Mouse (Mus musculus) mesoderm, embryonic 11.5 days (tissue): ENCODE measurements around the gene Pkd1.

ENCODE experiments used
- DNase-seq: peaks from one replicate; pipeline ENCODE4 v3.0.0-alpha.2; 2012; ENCODE audit warnings: low read depth, low spot score

The Pkd1 gene

GRCm38 (mm10) chr17:24608370-24608769 is 58.7 kb downstream of the Pkd1 start:
- DNase-seq: no peak

GRCm38 (mm10) chr17:24608874-24609273 is 59.2 kb downstream of the Pkd1 start:
- no peak for DNase-seq

GRCm38 (mm10) chr17:24610711-24611110 is 61.1 kb downstream of the Pkd1 start:
- DNase-seq: no peak

GRCm38 (mm10) chr17:24617561-24618194 is 68.0 kb downstream of the Pkd1 start:
- DNase-seq: no peak

GRCm38 (mm10) chr17:24625472-24625871 is 75.8 kb downstream of the Pkd1 start:
- DNase-seq: no peak

- peak; percentile 70 for DNase-seq
These were observed 79.0 kb downstream of the Pkd1 start for GRCm38 (mm10) chr17:24628646-24629045.

GRCm38 (mm10) chr17:24630072-24630471 is 80.4 kb downstream of the Pkd1 start:
- no peak for DNase-seq

GRCm38 (mm10) chr17:24632167-24632812 is 82.7 kb downstream of the Pkd1 start, which contains the start of the genes Tsc2 and Nthl1:
Gene Tsc2, minus strand, starts transcription at chr17:24632630.
Gene Nthl1, plus strand, starts transcription at chr17:24632680.
- peak; percentile 91 for DNase-seq

GRCm38 (mm10) chr17:24632813-24633449 is 83.3 kb downstream of the Pkd1 start:
- no peak for DNase-seq

- DNase-seq: no peak
These were observed 84.2 kb downstream of the Pkd1 start for GRCm38 (mm10) chr17:24633831-24634230.

GRCm38 (mm10) chr17:24635024-24635423 is 85.4 kb downstream of the Pkd1 start:
- no peak for DNase-seq

- DNase-seq: no peak
These were observed 86.1 kb downstream of the Pkd1 start for GRCm38 (mm10) chr17:24635694-24636093.

GRCm38 (mm10) chr17:24636781-24637481 is 87.3 kb downstream of the Pkd1 start:
- DNase-seq: no peak

- no peak for DNase-seq
These were observed 88.6 kb downstream of the Pkd1 start for GRCm38 (mm10) chr17:24638214-24638613.

GRCm38 (mm10) chr17:24638840-24639239 is 89.2 kb downstream of the Pkd1 start:
- no peak for DNase-seq

GRCm38 (mm10) chr17:24639571-24639988 is 89.9 kb downstream of the Pkd1 start:
- DNase-seq: peak; percentile 70

GRCm38 (mm10) chr17:24640119-24640518 is 90.5 kb downstream of the Pkd1 start:
- no peak for DNase-seq

GRCm38 (mm10) chr17:24640581-24640980 is 90.9 kb downstream of the Pkd1 start:
- no peak for DNase-seq

GRCm38 (mm10) chr17:24641944-24642343 is 92.3 kb downstream of the Pkd1 start:
- no peak for DNase-seq

- no peak for DNase-seq
These were observed 93.2 kb downstream of the Pkd1 start for GRCm38 (mm10) chr17:24642791-24643343.

- DNase-seq: peak; percentile 34
These were observed 94.5 kb downstream of the Pkd1 start for GRCm38 (mm10) chr17:24644030-24644715.
